Mouse (Mus musculus) hematopoietic stem cell, adult 5-6 weeks (primary cell): ENCODE results near the gene Capn11. TPM values are rescaled to one million over a fixed set of nuclear protein-coding genes. Genes with fewer than 3 reads are reported as not detected.

Experiments used
- ATAC-seq, 2 experiments: fragments of 125-278 bp in 1 of 2; replicated peaks in 1 of 2; 2 replicates each; pipeline ENCODE4 v1.8.0; 2016 to 2017; ENCODE audit warnings: inconsistent platforms in 2 of 2, mild to moderate bottlenecking in 2 of 2, moderate number of reproducible peaks in 2 of 2, low read depth in 1 of 2, moderate TSS enrichment in 1 of 2; ENCODE audit not compliant: low FRiP score in 2 of 2, poor library complexity in 2 of 2, severe bottlenecking in 2 of 2, insufficient read depth in 1 of 2, low TSS enrichment in 1 of 2
- total RNA-seq: library from RNA; stranded (forward); fragments of 172-1452, 232-1000 nt; gene quantifications from 2 replicates; pipeline ENCODE4 v1.2.3, GENCODE M21; 2017

Gene Capn11
- 0.50 and 0.55 TPM in 2 replicates for total RNA-seq

- no peak for ATAC-seq
Observed at GRCm38 (mm10) chr17:45659225-45659624, at the start of gene Capn11. TSS of gene Capn11 (minus strand) at chr17:45659325.

- ATAC-seq: no peak
Observed at GRCm38 (mm10) chr17:45708179-45708578, 49.1 kb upstream of the Capn11 start.

- no peak for ATAC-seq
Observed at GRCm38 (mm10) chr17:45707376-45707775, 48.3 kb upstream of the Capn11 start.

GRCm38 (mm10) chr17:45706796-45707195 lies 47.7 kb upstream of the Capn11 start:
- ATAC-seq: no peak

- ATAC-seq: peak; percentile 91 to 94
Observed at GRCm38 (mm10) chr17:45703187-45703586, 44.1 kb upstream of the Capn11 start.

- ATAC-seq: no peak
Observed at GRCm38 (mm10) chr17:45702254-45702653, 43.1 kb upstream of the Capn11 start.

GRCm38 (mm10) chr17:45701236-45701591 lies 42.1 kb upstream of the Capn11 start:
- no peak for ATAC-seq

GRCm38 (mm10) chr17:45700496-45701235 lies 41.5 kb upstream of the Capn11 start:
- ATAC-seq: no peak

- no peak for ATAC-seq
Observed at GRCm38 (mm10) chr17:45699039-45699740, 40.1 kb upstream of the Capn11 start.

GRCm38 (mm10) chr17:45698368-45698767 lies 39.2 kb upstream of the Capn11 start:
- no peak for ATAC-seq

- no peak for ATAC-seq
Observed at GRCm38 (mm10) chr17:45696981-45697380, 37.9 kb upstream of the Capn11 start.

- peak; percentile 76 to 80 for ATAC-seq
Observed at GRCm38 (mm10) chr17:45695227-45696120, 36.3 kb upstream of the Capn11 start.

- ATAC-seq: no peak
Observed at GRCm38 (mm10) chr17:45693812-45694565, 34.9 kb upstream of the Capn11 start.

GRCm38 (mm10) chr17:45692159-45692558 lies 33.0 kb upstream of the Capn11 start:
- ATAC-seq: no peak

GRCm38 (mm10) chr17:45690044-45690443 lies 30.9 kb upstream of the Capn11 start:
- no peak for ATAC-seq

GRCm38 (mm10) chr17:45689120-45689519 lies 30.0 kb upstream of the Capn11 start:
- ATAC-seq: no peak

GRCm38 (mm10) chr17:45686716-45687115 lies 27.6 kb upstream of the Capn11 start, which contains the start of gene Tmem63b:
TSS of gene Tmem63b (minus strand) at chr17:45686905.
- peak; percentile 12 to 19; a peak in 1 of 4 replicates for ATAC-seq
